Mouse (Mus musculus): ENCODE measurements around the gene Dennd5b.

Dennd5b gene

GRCm38 (mm10) chr6:149010766-149011301 lies 90.6 kb downstream of the Dennd5b start:
- DNase-seq (ENCODE audit: low read depth), result peak; percentile 90

GRCm38 (mm10) chr6:149005009-149005408 lies 96.5 kb downstream of the Dennd5b start:
- DNase-seq (ENCODE audit: low read depth), result no peak

GRCm38 (mm10) chr6:148994327-148994999 lies 107.0 kb downstream of the Dennd5b start:
- peak; percentile 28 for DNase-seq (ENCODE audit: low read depth)

- DNase-seq (ENCODE audit: low read depth), result peak; percentile 80
Observed at GRCm38 (mm10) chr6:148993117-148994077, 108.1 kb downstream of the Dennd5b start.

GRCm38 (mm10) chr6:148992373-148993116 lies 108.9 kb downstream of the Dennd5b start:
- DNase-seq (ENCODE audit: low read depth), result no peak

- DNase-seq (ENCODE audit: low read depth), result no peak
Observed at GRCm38 (mm10) chr6:148991660-148992372, 109.7 kb downstream of the Dennd5b start.

GRCm38 (mm10) chr6:148989792-148990491 lies 111.5 kb downstream of the Dennd5b start:
- DNase-seq (ENCODE audit: low read depth), result peak; percentile 61

DNA sequence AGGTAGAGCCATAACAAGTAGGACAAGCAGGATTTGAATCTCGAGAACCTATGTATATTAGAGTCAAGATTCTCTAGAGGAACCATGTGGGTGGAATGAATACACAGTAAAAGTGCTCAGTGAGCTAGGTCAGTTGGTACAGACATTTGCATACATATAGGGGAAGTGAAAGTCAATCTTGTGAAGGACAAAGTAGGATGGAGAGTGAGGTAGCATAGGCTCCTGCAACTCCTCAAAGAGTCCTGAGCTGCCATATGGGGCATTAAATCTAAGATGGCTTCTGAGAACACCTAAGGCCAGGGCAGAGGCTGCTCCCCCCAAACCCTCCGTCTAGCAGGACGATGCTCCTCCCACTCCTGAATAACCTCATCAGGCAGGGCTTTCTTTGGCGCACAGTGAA lies 115.5 kb downstream of the Dennd5b start:
- no peak for DNase-seq (ENCODE audit: low read depth)

DNA sequence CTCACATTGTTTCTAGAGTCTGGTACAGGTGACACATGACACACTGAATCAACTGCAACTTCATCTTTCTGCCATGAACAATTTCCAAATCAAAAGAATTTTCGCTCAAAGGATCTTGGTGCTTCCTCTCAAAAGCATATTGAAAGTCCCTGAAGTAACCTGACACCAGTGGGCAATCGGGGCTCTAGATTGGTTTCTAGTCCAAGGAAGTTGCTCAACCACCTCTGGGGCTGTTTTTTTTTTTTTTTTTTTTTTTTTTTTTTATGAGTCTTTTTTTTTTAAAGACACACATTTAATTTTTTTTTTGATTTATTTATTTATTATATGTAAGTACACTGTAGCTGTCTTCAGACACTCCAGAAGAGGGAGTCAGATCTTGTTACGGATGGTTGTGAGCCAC lies 121.0 kb downstream of the Dennd5b start:
- DNase-seq (ENCODE audit: low read depth), result peak; percentile 95

DNA sequence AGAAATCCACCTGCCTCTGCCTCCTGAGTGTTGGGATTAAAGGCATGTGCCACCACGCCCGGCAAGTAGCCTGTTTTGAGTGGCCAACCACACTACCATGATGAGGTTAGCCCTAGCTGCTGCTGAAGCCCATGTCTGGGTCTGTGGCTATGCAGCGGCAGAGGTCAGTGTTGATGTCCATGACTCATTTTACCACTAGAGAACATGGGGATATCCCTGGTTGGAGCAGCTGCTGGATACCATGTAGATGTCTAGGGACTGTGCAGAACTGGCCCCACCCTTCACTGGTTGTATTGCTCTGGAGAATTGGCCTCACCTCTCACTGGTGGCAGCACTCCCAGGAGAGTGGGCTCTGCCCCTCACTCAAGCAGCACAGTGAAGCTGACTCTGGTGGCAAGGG lies 126.4 kb downstream of the Dennd5b start:
- peak; percentile 55 for DNase-seq (ENCODE audit: low read depth)

GRCm38 (mm10) chr6:148972891-148973290 lies 128.6 kb downstream of the Dennd5b start:
- no peak for DNase-seq (ENCODE audit: low read depth)

DNA sequence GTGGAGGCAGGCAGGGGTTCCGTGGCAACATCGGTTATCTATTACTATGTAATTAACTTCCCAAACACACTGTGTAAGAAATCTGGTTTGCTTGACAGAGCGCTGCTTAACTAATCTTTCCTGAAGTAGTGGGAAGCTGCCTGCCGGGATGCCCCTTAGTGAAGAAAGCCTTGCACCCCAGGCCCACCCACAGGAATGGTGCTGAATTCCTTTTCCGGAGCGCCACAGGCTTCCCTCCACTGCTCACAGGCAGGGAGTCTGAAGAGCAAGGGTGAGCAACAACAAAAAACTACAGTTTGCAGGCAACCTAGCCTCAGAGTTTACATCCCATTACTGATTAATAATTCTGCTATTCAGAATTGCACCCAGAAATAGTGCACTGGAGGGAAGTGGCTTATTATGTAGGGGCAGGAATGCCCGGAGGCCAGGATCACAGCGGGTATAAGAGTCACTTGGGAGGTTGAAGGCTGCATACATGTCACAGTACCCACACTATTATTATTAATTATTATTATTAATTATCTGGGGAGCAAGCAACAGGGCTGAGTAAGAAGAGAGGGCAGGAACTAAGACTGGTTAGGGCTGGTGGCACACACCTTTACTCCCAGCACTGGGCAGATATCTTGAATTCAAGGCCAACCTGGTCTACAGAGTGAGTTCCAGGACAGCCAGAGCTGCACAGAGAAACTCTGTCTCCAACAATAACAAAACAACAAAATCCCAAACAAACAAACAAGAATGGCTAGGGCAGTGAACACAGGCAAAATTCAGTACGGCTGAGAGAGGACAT lies 129.2 kb downstream of the Dennd5b start:
- DNase-seq (ENCODE audit: low read depth), result no peak

GRCm38 (mm10) chr6:148971385-148971940 lies 130.0 kb downstream of the Dennd5b start:
- DNase-seq (ENCODE audit: low read depth), result no peak

- no peak for DNase-seq (ENCODE audit: low read depth)
Observed at GRCm38 (mm10) chr6:148961285-148961684, 140.2 kb downstream of the Dennd5b start.

- DNase-seq (ENCODE audit: low read depth), result no peak
Observed at GRCm38 (mm10) chr6:148959540-148960238, 141.8 kb downstream of the Dennd5b start.

DNA sequence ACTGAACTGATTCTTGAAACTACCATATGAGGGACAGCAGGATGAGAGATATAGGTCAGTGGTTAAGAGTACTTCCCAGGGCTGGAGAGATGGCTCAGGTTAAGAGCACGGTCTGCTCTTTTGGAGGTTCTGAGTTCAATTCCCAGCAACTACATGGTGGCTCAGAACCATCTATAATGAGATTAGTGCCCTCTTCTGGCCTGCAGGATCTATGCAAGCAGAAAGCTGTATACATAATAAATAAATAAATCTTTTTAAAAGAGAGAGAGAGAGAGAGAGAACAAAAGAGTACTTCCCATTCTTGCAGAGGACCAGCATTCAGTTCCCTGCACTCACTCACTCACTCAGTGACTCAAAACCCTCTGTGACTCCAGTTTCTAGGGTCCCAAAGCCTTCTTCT lies 142.8 kb downstream of the Dennd5b start:
- DNase-seq (ENCODE audit: low read depth), result peak; percentile 53

GRCm38 (mm10) chr6:148957046-148957445 lies 144.4 kb downstream of the Dennd5b start:
- DNase-seq (ENCODE audit: low read depth), result no peak

GRCm38 (mm10) chr6:148955641-148956420 lies 145.6 kb downstream of the Dennd5b start:
- no peak for DNase-seq (ENCODE audit: low read depth)
